In genomic region chr16:11704096-11704495, GRCm38 (mm10) we compare ENCODE assay signal across 13 mouse cellular contexts.
"Had no signal": no experiment of that assay in that cellular context is flagged by ENCODE, and none has a peak within 500 bp of the region (broad histone marks: within the 10 kb centered on the region; RNA-seq: fewer than 3 reads in every experiment).

No protein-coding gene starts in this region.

- H3K4me3 ChIP-seq: limb, embryonic 15.5 days; myocyte; neural tube, embryonic 15.5 days had no signal

- H3K9ac ChIP-seq: limb, embryonic 15.5 days; liver, embryonic 14.5 days; neural tube, embryonic 15.5 days had no signal

- DNase-seq: layer of hippocampus, adult 9-11 months; layer of hippocampus, postnatal 36 days; lung, adult 18-20 months; midbrain, embryonic 14.5 days; right cerebral cortex, adult 18-20 months; right cerebral cortex, postnatal 25 days; thymus, adult 2 months; thymus, postnatal 25 days had no signal

- H3K27me3 ChIP-seq: limb, embryonic 15.5 days; neural tube, embryonic 15.5 days had no signal

- H3K4me2 ChIP-seq: limb, embryonic 15.5 days; neural tube, embryonic 15.5 days had no signal

- H3K4me1 ChIP-seq: limb, embryonic 15.5 days; neural tube, embryonic 15.5 days had no signal

- H3K27ac ChIP-seq: limb, embryonic 15.5 days; liver, embryonic 14.5 days; neural tube, embryonic 15.5 days; stomach, postnatal 0 days had no signal

- H3K9me3 ChIP-seq: limb, embryonic 15.5 days; neural tube, embryonic 15.5 days had no signal

- H3K36me3 ChIP-seq: limb, embryonic 15.5 days; neural tube, embryonic 15.5 days had no signal
